Mouse (Mus musculus): ENCODE results near the gene Ciz1.

Ciz1 gene

GRCm38 (mm10) chr2:32380001-32380500 is 27.9 kb downstream of the Ciz1 start:
- no peak for DNase-seq (ENCODE audit: low spot score)

- DNase-seq (ENCODE audit: low spot score): no peak
Observed at GRCm38 (mm10) chr2:32381141-32381774, 29.1 kb downstream of the Ciz1 start.

GRCm38 (mm10) chr2:32381775-32382223 is 29.7 kb downstream of the Ciz1 start, which contains the start of gene 1110008P14Rik:
Gene 1110008P14Rik (minus strand): TSS chr2:32381938.
- DNase-seq (ENCODE audit: low spot score): peak; percentile 92

- no peak for DNase-seq (ENCODE audit: low spot score)
Observed at GRCm38 (mm10) chr2:32382689-32383088, 30.6 kb downstream of the Ciz1 start.

GRCm38 (mm10) chr2:32387706-32388490 is 35.8 kb downstream of the Ciz1 start, which contains the start of gene Lcn2:
Gene Lcn2 (minus strand): TSS chr2:32388252.
- no peak for DNase-seq (ENCODE audit: low spot score)

- DNase-seq (ENCODE audit: low spot score): no peak
Observed at GRCm38 (mm10) chr2:32389157-32389556, 37.0 kb downstream of the Ciz1 start.

- no peak for DNase-seq (ENCODE audit: low spot score)
Observed at GRCm38 (mm10) chr2:32390871-32391270, 38.7 kb downstream of the Ciz1 start.

- DNase-seq (ENCODE audit: low spot score): no peak
Observed at GRCm38 (mm10) chr2:32392063-32392462, 39.9 kb downstream of the Ciz1 start.

GRCm38 (mm10) chr2:32394973-32395372 is 42.8 kb downstream of the Ciz1 start:
- DNase-seq (ENCODE audit: low spot score): no peak

- peak; percentile 93 for DNase-seq (ENCODE audit: low spot score)
Observed at GRCm38 (mm10) chr2:32395484-32395945, 43.4 kb downstream of the Ciz1 start, which contains the start of gene Ptges2. Gene Ptges2 (plus strand): TSS chr2:32395896.

GRCm38 (mm10) chr2:32395946-32396621 is 44.0 kb downstream of the Ciz1 start:
- DNase-seq (ENCODE audit: low spot score): peak; percentile 73

- no peak for DNase-seq (ENCODE audit: low spot score)
Observed at GRCm38 (mm10) chr2:32396695-32397094, 44.6 kb downstream of the Ciz1 start.

- peak; percentile 86 for DNase-seq (ENCODE audit: low spot score)
Observed at GRCm38 (mm10) chr2:32404663-32405062, 52.5 kb downstream of the Ciz1 start.

GRCm38 (mm10) chr2:32407144-32407824 is 55.2 kb downstream of the Ciz1 start:
- DNase-seq (ENCODE audit: low spot score): no peak

GRCm38 (mm10) chr2:32408429-32409424 is 56.6 kb downstream of the Ciz1 start:
- DNase-seq (ENCODE audit: low spot score): no peak

- no peak for DNase-seq (ENCODE audit: low spot score)
Observed at GRCm38 (mm10) chr2:32411407-32411806, 59.3 kb downstream of the Ciz1 start.

GRCm38 (mm10) chr2:32412742-32413531 is 60.8 kb downstream of the Ciz1 start:
- DNase-seq (ENCODE audit: low spot score): no peak

GRCm38 (mm10) chr2:32413936-32414335 is 61.8 kb downstream of the Ciz1 start:
- no peak for DNase-seq (ENCODE audit: low spot score)

GRCm38 (mm10) chr2:32415801-32416200 is 63.7 kb downstream of the Ciz1 start:
- no peak for DNase-seq (ENCODE audit: low spot score)

- DNase-seq (ENCODE audit: low spot score): no peak
Observed at GRCm38 (mm10) chr2:32416556-32416955, 64.4 kb downstream of the Ciz1 start.

Measured in spleen, adult 12 weeks (tissue).